Mouse (Mus musculus): ENCODE results near the gene Phrf1. TPM values are rescaled to one million over a fixed set of nuclear protein-coding genes. Genes with fewer than 3 reads are reported as not detected.

The Phrf1 gene
- polyA plus RNA-seq, 1 experiment = 32.0 TPM

DNA sequence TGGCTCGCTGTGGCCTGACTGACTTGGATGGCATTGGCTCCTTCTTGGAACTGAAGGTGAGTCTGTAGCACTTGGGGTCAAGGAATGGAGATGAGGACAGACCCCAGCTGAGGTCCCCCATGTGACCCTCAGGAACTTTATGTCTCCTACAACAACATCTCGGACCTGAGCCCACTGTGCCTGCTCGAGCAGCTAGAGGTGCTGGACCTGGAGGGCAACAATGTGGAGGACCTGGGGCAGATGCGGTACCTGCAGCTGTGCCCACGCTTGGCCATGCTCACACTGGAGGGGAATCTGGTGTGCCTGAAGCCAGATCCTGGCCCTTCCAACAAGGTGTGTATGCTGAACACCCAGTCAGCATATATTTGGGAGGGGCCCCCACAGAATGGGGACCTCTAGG lies 23.1 kb upstream of the Phrf1 start:
- no peaks in the 10 kb centered on the region for H3K27me3 ChIP-seq (ENCODE audit: control insufficient read depth, insufficient read depth, low read length)
- no peak for TF ChIP-seq CTCF (IDR thresholded peaks at IDR 0.05; ENCODE audit: borderline replicate concordance, insufficient read depth, low read depth, low read length)
- TF ChIP-seq POLR2A (IDR thresholded peaks at IDR 0.05; ENCODE audit: borderline replicate concordance, insufficient read depth, low read length) = no peak
- no peak for DNase-seq
- no peak overlapping the region for H3K27ac ChIP-seq (ENCODE audit: insufficient read depth, low read length)
- 89% methylated on average over 5 of the region's 5 CpGs for WGBS
- H3K4me3 ChIP-seq (replicated peaks; ENCODE audit: insufficient read depth, low read depth, low read length) = no peak overlapping the region
- no peaks in the 10 kb centered on the region for H3K4me1 ChIP-seq (ENCODE audit: control insufficient read depth, insufficient read depth, low read length)

DNA sequence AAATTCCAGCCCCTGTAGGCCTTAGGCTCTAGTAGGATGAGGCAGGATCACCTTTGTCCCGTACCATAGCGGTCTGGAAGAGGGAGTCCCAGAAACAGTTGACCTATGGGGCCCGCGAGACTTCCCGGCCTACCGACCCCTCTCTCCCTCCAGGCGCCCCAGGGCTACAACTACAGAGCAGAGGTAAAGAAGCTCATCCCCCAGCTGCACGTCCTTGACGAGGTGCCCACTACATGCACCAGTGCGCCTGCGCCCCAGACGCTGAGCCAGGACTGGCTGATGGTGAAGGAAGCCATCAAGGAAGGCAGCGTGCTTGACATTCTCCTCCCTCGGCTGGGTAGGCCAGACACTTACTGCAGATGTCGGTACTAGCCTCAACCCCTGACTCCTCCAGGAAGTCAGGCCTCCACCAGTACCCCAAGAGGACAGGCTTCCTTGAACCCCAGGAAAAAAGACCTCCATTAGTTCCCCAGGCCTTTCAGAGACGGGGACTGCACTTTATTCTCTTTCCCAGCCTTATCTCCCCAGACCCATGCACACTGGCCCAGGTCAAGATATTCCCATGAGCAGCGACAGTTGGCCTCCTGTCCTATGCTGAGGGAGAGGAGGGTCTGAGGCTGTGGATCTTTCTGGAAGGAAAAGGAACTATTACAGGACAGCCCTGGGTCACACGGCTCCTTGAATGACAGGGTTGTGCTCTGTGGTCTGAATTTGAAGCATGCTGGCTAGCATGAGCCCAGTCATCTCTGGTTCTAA lies 22.2 kb upstream of the Phrf1 start:
- no peak for DNase-seq
- WGBS = 94% methylated on average over 18 of the region's 18 CpGs
- no peaks in the 10 kb centered on the region for H3K4me1 ChIP-seq (ENCODE audit: control insufficient read depth, insufficient read depth, low read length)
- no peak overlapping the region for H3K4me3 ChIP-seq (replicated peaks; ENCODE audit: insufficient read depth, low read depth, low read length)
- TF ChIP-seq CTCF (IDR thresholded peaks at IDR 0.05; ENCODE audit: borderline replicate concordance, insufficient read depth, low read depth, low read length) = no peak
- no peak for TF ChIP-seq POLR2A (IDR thresholded peaks at IDR 0.05; ENCODE audit: borderline replicate concordance, insufficient read depth, low read length)
- H3K27ac ChIP-seq (ENCODE audit: insufficient read depth, low read length) = no peak overlapping the region
- no peaks in the 10 kb centered on the region for H3K27me3 ChIP-seq (ENCODE audit: control insufficient read depth, insufficient read depth, low read length)

DNA sequence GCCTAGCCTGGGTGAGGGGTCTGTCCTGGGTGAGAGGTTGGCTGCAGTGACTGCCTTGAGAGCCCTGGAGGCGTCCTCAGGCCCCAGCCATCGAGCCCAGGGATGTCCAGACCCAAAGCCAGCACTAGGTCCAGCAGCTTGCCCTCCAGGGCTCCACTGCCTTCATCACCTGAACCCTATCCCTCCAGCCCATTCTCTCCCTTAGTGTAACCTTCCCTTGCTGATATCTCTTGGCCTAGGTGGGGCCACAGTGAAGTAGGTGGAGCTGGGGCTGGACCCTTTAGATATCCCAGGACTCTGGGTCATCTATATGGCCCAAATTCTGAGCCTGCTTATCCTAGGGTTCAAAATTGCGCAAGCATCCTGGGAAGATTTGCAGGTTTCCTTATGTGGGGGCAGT lies 19.1 kb upstream of the Phrf1 start:
- no peak for TF ChIP-seq CTCF (IDR thresholded peaks at IDR 0.05; ENCODE audit: borderline replicate concordance, insufficient read depth, low read depth, low read length)
- TF ChIP-seq POLR2A (IDR thresholded peaks at IDR 0.05; ENCODE audit: borderline replicate concordance, insufficient read depth, low read length) = no peak

DNA sequence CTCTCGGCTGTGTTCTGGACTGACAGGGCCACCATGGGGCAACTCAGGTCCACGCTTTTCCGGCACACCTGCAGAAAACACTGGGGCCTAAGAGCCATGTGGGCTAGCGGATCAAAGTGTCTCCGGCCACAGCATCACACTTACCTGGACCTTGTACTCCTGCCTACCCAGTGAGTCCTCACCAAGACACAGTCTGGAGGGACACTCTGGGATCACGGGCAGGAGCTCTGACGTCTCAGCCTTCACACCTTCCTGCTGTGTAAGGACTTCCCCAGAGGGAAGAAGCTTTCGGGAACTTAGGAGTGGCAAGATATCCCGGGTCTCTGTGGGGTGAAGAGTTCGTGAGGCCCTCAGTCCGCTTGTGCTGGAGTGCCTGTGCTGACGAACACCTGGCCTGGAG lies 18.4 kb upstream of the Phrf1 start:
- TF ChIP-seq POLR2A (IDR thresholded peaks at IDR 0.05; ENCODE audit: borderline replicate concordance, insufficient read depth, low read length) (no peak), CTCF (IDR thresholded peaks at IDR 0.05; ENCODE audit: borderline replicate concordance, insufficient read depth, low read depth, low read length) (no peak)
- Histone ChIP-seq H3K27ac (ENCODE audit: insufficient read depth, low read length) (no peak overlapping the region), H3K4me3 (replicated peaks; ENCODE audit: insufficient read depth, low read depth, low read length) (no peak overlapping the region), H3K4me1 (ENCODE audit: control insufficient read depth, insufficient read depth, low read length) (no peaks in the 10 kb centered on the region), H3K27me3 (ENCODE audit: control insufficient read depth, insufficient read depth, low read length) (no peaks in the 10 kb centered on the region)
- DNase-seq = no peak
- 85% methylated on average over 12 of the region's 12 CpGs for WGBS

More for the DNA sequence above, 19.1 kb upstream of the Phrf1 start:
- H3K4me3 ChIP-seq (replicated peaks; ENCODE audit: insufficient read depth, low read depth, low read length) = no peak overlapping the region
- no peaks in the 10 kb centered on the region for H3K4me1 ChIP-seq (ENCODE audit: control insufficient read depth, insufficient read depth, low read length)
- no peak for DNase-seq
- no peak overlapping the region for H3K27ac ChIP-seq (ENCODE audit: insufficient read depth, low read length)
- no peaks in the 10 kb centered on the region for H3K27me3 ChIP-seq (ENCODE audit: control insufficient read depth, insufficient read depth, low read length)
- WGBS = 66% methylated on average over 3 of the region's 3 CpGs

DNA sequence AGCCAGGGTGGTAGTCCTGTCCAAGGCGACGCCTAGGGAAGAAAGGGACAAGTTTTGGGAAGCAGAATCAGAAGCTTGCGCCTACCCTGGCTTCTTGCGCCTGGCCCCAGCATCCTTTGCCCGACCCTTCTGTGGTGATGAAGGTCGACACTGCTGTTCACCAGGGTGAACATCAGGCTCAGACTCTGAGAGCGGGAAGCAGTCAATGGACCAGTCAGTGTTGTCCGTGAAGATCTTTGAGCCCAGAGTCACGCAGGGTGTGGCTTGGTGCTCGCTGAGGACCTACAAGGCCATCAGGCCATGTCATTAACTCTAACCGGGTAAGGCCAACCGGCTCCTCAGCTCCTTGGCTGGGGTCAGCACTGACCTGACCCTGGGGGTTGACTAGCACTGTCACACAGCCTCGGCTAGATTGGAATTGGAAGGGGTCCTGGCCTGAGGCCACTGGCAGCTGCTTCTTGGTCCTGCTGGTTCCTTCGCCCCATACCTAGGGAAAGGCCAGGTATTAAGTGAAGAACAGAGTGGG lies 17.9 kb upstream of the Phrf1 start:
- DNase-seq = no peak
- TF ChIP-seq POLR2A (IDR thresholded peaks at IDR 0.05; ENCODE audit: borderline replicate concordance, insufficient read depth, low read length) = no peak
- TF ChIP-seq CTCF (IDR thresholded peaks at IDR 0.05; ENCODE audit: borderline replicate concordance, insufficient read depth, low read depth, low read length) = no peak
- Histone ChIP-seq H3K27ac (ENCODE audit: insufficient read depth, low read length) (no peak overlapping the region), H3K4me3 (replicated peaks; ENCODE audit: insufficient read depth, low read depth, low read length) (no peak overlapping the region), H3K4me1 (ENCODE audit: control insufficient read depth, insufficient read depth, low read length) (no peaks in the 10 kb centered on the region), H3K27me3 (ENCODE audit: control insufficient read depth, insufficient read depth, low read length) (no peaks in the 10 kb centered on the region)
- WGBS = 87% methylated on average over 14 of the region's 14 CpGs

DNA sequence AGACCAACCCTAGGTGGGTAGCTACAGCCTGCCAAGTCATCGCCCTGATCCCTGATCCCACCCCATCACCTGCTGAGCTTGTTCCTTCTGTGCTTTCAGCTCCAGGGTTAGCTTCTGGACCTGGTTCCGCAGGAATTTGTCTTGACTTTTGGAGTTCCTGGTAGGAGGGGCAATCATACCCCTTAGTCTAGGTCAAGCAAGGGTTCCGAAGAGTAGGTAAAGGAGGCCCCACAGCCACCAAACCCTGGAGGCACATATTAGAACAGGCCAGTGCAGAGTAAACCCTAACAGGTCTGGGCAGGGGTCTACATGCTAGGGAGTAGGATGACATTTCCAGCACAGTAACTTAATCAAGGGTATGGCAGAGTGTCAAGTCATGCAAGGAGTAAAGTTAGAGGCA lies 15.5 kb upstream of the Phrf1 start:
- 82% methylated on average over 3 of the region's 3 CpGs for WGBS
- Histone ChIP-seq H3K4me1 (ENCODE audit: control insufficient read depth, insufficient read depth, low read length) (no peaks in the 10 kb centered on the region), H3K27ac (ENCODE audit: insufficient read depth, low read length) (no peak overlapping the region), H3K27me3 (ENCODE audit: control insufficient read depth, insufficient read depth, low read length) (no peaks in the 10 kb centered on the region), H3K4me3 (replicated peaks; ENCODE audit: insufficient read depth, low read depth, low read length) (no peak overlapping the region)
- no peak for TF ChIP-seq CTCF (IDR thresholded peaks at IDR 0.05; ENCODE audit: borderline replicate concordance, insufficient read depth, low read depth, low read length)
- no peak for TF ChIP-seq POLR2A (IDR thresholded peaks at IDR 0.05; ENCODE audit: borderline replicate concordance, insufficient read depth, low read length)
- DNase-seq = no peak

DNA sequence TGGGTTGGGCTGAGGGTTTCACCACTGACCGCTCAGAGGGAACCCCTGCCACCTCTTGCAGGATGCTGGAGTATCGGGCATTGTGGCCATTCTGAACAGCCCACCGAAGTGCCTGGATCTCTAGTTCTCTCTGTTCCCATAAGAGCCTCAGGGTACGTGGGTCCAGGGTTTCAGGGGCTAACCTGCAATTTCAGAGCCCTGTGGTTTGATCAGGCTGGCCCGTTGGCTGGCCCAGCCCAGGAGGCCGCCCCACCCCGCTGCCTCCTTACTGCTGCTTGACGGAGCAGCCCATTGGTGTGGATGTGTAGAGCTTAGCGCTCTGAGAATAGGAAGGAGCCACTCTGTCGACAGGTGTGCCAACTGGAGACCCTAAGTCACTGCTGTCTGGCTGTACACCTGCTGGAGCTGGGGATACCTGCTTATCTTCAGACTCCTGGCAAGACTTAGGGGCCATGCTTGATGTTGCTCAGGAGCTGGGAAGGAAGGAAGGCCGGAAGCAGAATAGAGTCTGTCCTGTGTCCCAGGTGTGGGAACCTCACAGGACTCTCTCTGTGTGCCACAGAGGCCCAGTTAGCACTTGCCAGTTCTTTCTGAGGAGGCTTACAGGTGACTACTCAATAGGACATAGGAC lies 14.9 kb upstream of the Phrf1 start, which contains the start of gene Lmntd2:
Gene Lmntd2, minus strand, starts transcription at position 476 of the 631 bp plus-strand sequence.
- Histone ChIP-seq H3K4me1 (ENCODE audit: control insufficient read depth, insufficient read depth, low read length) (no peaks in the 10 kb centered on the region), H3K27ac (ENCODE audit: insufficient read depth, low read length) (no peak within 1 kb of the TSS), H3K4me3 (replicated peaks; ENCODE audit: insufficient read depth, low read depth, low read length) (no peak within 1 kb of the TSS), H3K27me3 (ENCODE audit: control insufficient read depth, insufficient read depth, low read length) (no peaks in the 10 kb centered on the region)
- TF ChIP-seq CTCF (IDR thresholded peaks at IDR 0.05; ENCODE audit: borderline replicate concordance, insufficient read depth, low read depth, low read length) (no peak), POLR2A (IDR thresholded peaks at IDR 0.05; ENCODE audit: borderline replicate concordance, insufficient read depth, low read length) (no peak)
- 90% methylated on average over 11 of the region's 11 CpGs for WGBS
- DNase-seq = no peak

DNA sequence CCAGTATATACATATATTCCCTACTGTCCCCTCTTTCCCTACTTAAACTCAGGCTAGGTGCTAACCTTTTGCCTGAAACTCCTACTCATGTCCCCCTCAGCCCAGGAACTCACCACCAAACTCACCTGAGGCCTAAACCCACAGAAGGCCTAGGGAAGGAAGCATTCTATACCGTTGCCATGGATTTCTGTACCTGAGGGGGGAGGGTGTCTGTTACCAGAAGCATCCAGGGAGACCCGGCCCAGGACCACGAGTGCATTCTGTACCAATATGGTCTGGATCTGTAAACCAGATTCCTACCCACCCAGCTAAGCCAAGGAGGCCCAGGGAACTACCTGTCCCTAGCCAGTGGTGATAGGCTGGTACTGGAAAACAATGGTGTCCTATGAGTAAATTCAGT lies 14.3 kb upstream of the Phrf1 start:
- TF ChIP-seq POLR2A (IDR thresholded peaks at IDR 0.05; ENCODE audit: borderline replicate concordance, insufficient read depth, low read length) = no peak
- Histone ChIP-seq H3K27me3 (ENCODE audit: control insufficient read depth, insufficient read depth, low read length) (no peaks in the 10 kb centered on the region), H3K4me3 (replicated peaks; ENCODE audit: insufficient read depth, low read depth, low read length) (no peak overlapping the region), H3K4me1 (ENCODE audit: control insufficient read depth, insufficient read depth, low read length) (no peaks in the 10 kb centered on the region), H3K27ac (ENCODE audit: insufficient read depth, low read length) (no peak overlapping the region)
- DNase-seq = no peak
- 78% methylated on average over 3 of the region's 3 CpGs for WGBS

All from cerebellum, adult 2 months (tissue).